Mouse (Mus musculus): ENCODE measurements around the gene Gm20388. TPM values are rescaled to one million over a fixed set of nuclear protein-coding genes. Genes with fewer than 3 reads are reported as not detected.

The Gm20388 gene
- total and polyA plus RNA-seq, 2 experiments from 2014 or later: 17.3 TPM; not detected in 1

GRCm38 (mm10) chr8:120017786-120018185, 107.1 kb downstream of the Gm20388 start:
- no peaks in the 10 kb centered on the region for H3K4me1 ChIP-seq (ENCODE audit: control insufficient read depth, insufficient read depth)
- no peak for ATAC-seq (ENCODE audit: insufficient read depth, low read depth)
- H3K9ac ChIP-seq (replicated peaks; ENCODE audit: low read depth, low read length): no peak overlapping the region
- 92% methylated on average over 6 of the region's 6 CpGs for WGBS
- H3K36me3 ChIP-seq (replicated peaks; ENCODE audit: control insufficient read depth, insufficient read depth, low read length): no peaks in the 10 kb centered on the region
- H3K4me3 ChIP-seq (ENCODE audit: low read depth, low read length): no peak overlapping the region
- no peaks in the 10 kb centered on the region for H3K9me3 ChIP-seq (replicated peaks; ENCODE audit: control insufficient read depth, low read length)
- H3K27me3 ChIP-seq (ENCODE audit: control insufficient read depth, insufficient read depth, low read length): no peaks in the 10 kb centered on the region
- no peak for DNase-seq (ENCODE audit: low spot score)
- no peak for TF ChIP-seq CTCF (IDR thresholded peaks at IDR 0.05; ENCODE audit: low read depth)
- TF ChIP-seq EP300 (IDR thresholded peaks at IDR 0.05; ENCODE audit: low read depth): no peak
- H3K27ac ChIP-seq (ENCODE audit: low read depth): no peak overlapping the region
- no peak overlapping the region for H3K4me2 ChIP-seq (ENCODE audit: low read depth, low read length)

GRCm38 (mm10) chr8:120018379-120018778, 107.7 kb downstream of the Gm20388 start:
- WGBS: 86% methylated on average over 6 of the region's 6 CpGs

GRCm38 (mm10) chr8:120019297-120019696, 108.7 kb downstream of the Gm20388 start:
- no peak overlapping the region for H3K4me2 ChIP-seq (ENCODE audit: low read depth, low read length)
- no peak overlapping the region for H3K9ac ChIP-seq (replicated peaks; ENCODE audit: low read depth, low read length)
- DNase-seq (ENCODE audit: low spot score) (no peak), ATAC-seq (ENCODE audit: insufficient read depth, low read depth) (no peak)
- H3K9me3 ChIP-seq (replicated peaks; ENCODE audit: control insufficient read depth, low read length): no peaks in the 10 kb centered on the region
- 84% methylated on average over 5 of the region's 5 CpGs for WGBS
- H3K4me1 ChIP-seq (ENCODE audit: control insufficient read depth, insufficient read depth): no peaks in the 10 kb centered on the region
- H3K27ac ChIP-seq (ENCODE audit: low read depth): no peak overlapping the region
- no peak overlapping the region for H3K4me3 ChIP-seq (ENCODE audit: low read depth, low read length)
- no peaks in the 10 kb centered on the region for H3K36me3 ChIP-seq (replicated peaks; ENCODE audit: control insufficient read depth, insufficient read depth, low read length)
- H3K27me3 ChIP-seq (ENCODE audit: control insufficient read depth, insufficient read depth, low read length): no peaks in the 10 kb centered on the region
- TF ChIP-seq EP300 (IDR thresholded peaks at IDR 0.05; ENCODE audit: low read depth): no peak
- TF ChIP-seq CTCF (IDR thresholded peaks at IDR 0.05; ENCODE audit: low read depth): no peak

More at GRCm38 (mm10) chr8:120018379-120018778, 107.7 kb downstream of the Gm20388 start:
- no peak for TF ChIP-seq EP300 (IDR thresholded peaks at IDR 0.05; ENCODE audit: low read depth)
- TF ChIP-seq CTCF (IDR thresholded peaks at IDR 0.05; ENCODE audit: low read depth): no peak
- no peak overlapping the region for H3K9ac ChIP-seq (replicated peaks; ENCODE audit: low read depth, low read length)
- H3K4me2 ChIP-seq (ENCODE audit: low read depth, low read length): no peak overlapping the region
- no peaks in the 10 kb centered on the region for H3K36me3 ChIP-seq (replicated peaks; ENCODE audit: control insufficient read depth, insufficient read depth, low read length)
- H3K27me3 ChIP-seq (ENCODE audit: control insufficient read depth, insufficient read depth, low read length): no peaks in the 10 kb centered on the region
- H3K9me3 ChIP-seq (replicated peaks; ENCODE audit: control insufficient read depth, low read length): no peaks in the 10 kb centered on the region
- H3K4me3 ChIP-seq (ENCODE audit: low read depth, low read length): no peak overlapping the region
- H3K27ac ChIP-seq (ENCODE audit: low read depth): no peak overlapping the region
- DNase-seq (ENCODE audit: low spot score) (no peak), ATAC-seq (ENCODE audit: insufficient read depth, low read depth) (no peak)
- no peaks in the 10 kb centered on the region for H3K4me1 ChIP-seq (ENCODE audit: control insufficient read depth, insufficient read depth)

GRCm38 (mm10) chr8:120020298-120020697, 109.7 kb downstream of the Gm20388 start:
- H3K27ac ChIP-seq (ENCODE audit: low read depth): no peak overlapping the region
- DNase-seq (ENCODE audit: low spot score) (no peak), ATAC-seq (ENCODE audit: insufficient read depth, low read depth) (no peak)
- H3K36me3 ChIP-seq (replicated peaks; ENCODE audit: control insufficient read depth, insufficient read depth, low read length): no peaks in the 10 kb centered on the region
- H3K9ac ChIP-seq (replicated peaks; ENCODE audit: low read depth, low read length): no peak overlapping the region
- H3K4me3 ChIP-seq (ENCODE audit: low read depth, low read length): no peak overlapping the region
- H3K4me2 ChIP-seq (ENCODE audit: low read depth, low read length): no peak overlapping the region
- no peaks in the 10 kb centered on the region for H3K9me3 ChIP-seq (replicated peaks; ENCODE audit: control insufficient read depth, low read length)
- no peaks in the 10 kb centered on the region for H3K27me3 ChIP-seq (ENCODE audit: control insufficient read depth, insufficient read depth, low read length)
- WGBS: 71% methylated on average over 7 of the region's 7 CpGs
- TF ChIP-seq EP300 (IDR thresholded peaks at IDR 0.05; ENCODE audit: low read depth): no peak
- no peak for TF ChIP-seq CTCF (IDR thresholded peaks at IDR 0.05; ENCODE audit: low read depth)
- no peaks in the 10 kb centered on the region for H3K4me1 ChIP-seq (ENCODE audit: control insufficient read depth, insufficient read depth)

- H3K36me3 ChIP-seq (replicated peaks; ENCODE audit: control insufficient read depth, insufficient read depth, low read length): no peaks in the 10 kb centered on the region
- no peak overlapping the region for H3K9ac ChIP-seq (replicated peaks; ENCODE audit: low read depth, low read length)
- no peaks in the 10 kb centered on the region for H3K4me1 ChIP-seq (ENCODE audit: control insufficient read depth, insufficient read depth)
- DNase-seq (ENCODE audit: low spot score): no peak
- H3K4me2 ChIP-seq (ENCODE audit: low read depth, low read length): no peak overlapping the region
- H3K27me3 ChIP-seq (ENCODE audit: control insufficient read depth, insufficient read depth, low read length): no peaks in the 10 kb centered on the region
- H3K27ac ChIP-seq (ENCODE audit: low read depth): no peak overlapping the region
- 35% methylated on average over 5 of the region's 5 CpGs for WGBS
- TF ChIP-seq CTCF (IDR thresholded peaks at IDR 0.05; ENCODE audit: low read depth) (no peak), EP300 (IDR thresholded peaks at IDR 0.05; ENCODE audit: low read depth) (no peak)
- no peaks in the 10 kb centered on the region for H3K9me3 ChIP-seq (replicated peaks; ENCODE audit: control insufficient read depth, low read length)
- no peak for ATAC-seq (ENCODE audit: insufficient read depth, low read depth)
- H3K4me3 ChIP-seq (ENCODE audit: low read depth, low read length): no peak overlapping the region
These were observed 115.6 kb downstream of the Gm20388 start for GRCm38 (mm10) chr8:120026199-120026598.

- no peak overlapping the region for H3K27ac ChIP-seq (ENCODE audit: low read depth)
- no peak for DNase-seq (ENCODE audit: low spot score)
- no peaks in the 10 kb centered on the region for H3K36me3 ChIP-seq (replicated peaks; ENCODE audit: control insufficient read depth, insufficient read depth, low read length)
- H3K4me2 ChIP-seq (ENCODE audit: low read depth, low read length): no peak overlapping the region
- H3K4me1 ChIP-seq (ENCODE audit: control insufficient read depth, insufficient read depth): no peaks in the 10 kb centered on the region
- H3K9ac ChIP-seq (replicated peaks; ENCODE audit: low read depth, low read length): no peak overlapping the region
- 54% methylated on average over 6 of the region's 6 CpGs for WGBS
- H3K27me3 ChIP-seq (ENCODE audit: control insufficient read depth, insufficient read depth, low read length): no peaks in the 10 kb centered on the region
- no peak for ATAC-seq (ENCODE audit: insufficient read depth, low read depth)
- H3K4me3 ChIP-seq (ENCODE audit: low read depth, low read length): no peak overlapping the region
- no peak for TF ChIP-seq EP300 (IDR thresholded peaks at IDR 0.05; ENCODE audit: low read depth)
- TF ChIP-seq CTCF (IDR thresholded peaks at IDR 0.05; ENCODE audit: low read depth): no peak
- no peaks in the 10 kb centered on the region for H3K9me3 ChIP-seq (replicated peaks; ENCODE audit: control insufficient read depth, low read length)
These were observed 116.3 kb downstream of the Gm20388 start for GRCm38 (mm10) chr8:120026991-120027390.
